Mouse (Mus musculus): ENCODE results near the gene Lce3e. TPM values are rescaled to one million over a fixed set of nuclear protein-coding genes. Genes with fewer than 3 reads are reported as not detected.

Gene Lce3e
- polyA plus RNA-seq, 1 experiment from 2014 or later = 1,461 TPM

GRCm38 (mm10) chr3:92978484-92978883, 11.6 kb downstream of the Lce3e start:
- DNase-seq (ENCODE audit: low spot score) (no peak), ATAC-seq (ENCODE audit: low FRiP score, low TSS enrichment) (peak; percentile 63; the same call in 1 of the 2 replicates)
- H3K27ac ChIP-seq (replicated peaks) = 0 out of 2 replicates have a peak overlapping the region, but pooled peaks have one; percentile 49
- 51% methylated on average over 2 of the region's 2 CpGs for WGBS
- H3K9me3 ChIP-seq (ENCODE audit: control insufficient read depth, low read length) = no peaks in the 10 kb centered on the region
- H3K27me3 ChIP-seq (ENCODE audit: control insufficient read depth, insufficient read depth, low read length) = no peaks in the 10 kb centered on the region
- TF ChIP-seq EP300 (optimal IDR thresholded peaks at IDR 0.05) (peak; percentile 63), CTCF (IDR thresholded peaks at IDR 0.05; ENCODE audit: low read depth) (no peak)
- no peaks in the 10 kb centered on the region for H3K4me1 ChIP-seq (replicated peaks; ENCODE audit: control insufficient read depth, insufficient read depth)
- no peak overlapping the region for H3K9ac ChIP-seq (ENCODE audit: low read length)
- H3K36me3 ChIP-seq (ENCODE audit: control insufficient read depth, insufficient read depth, low read length) = no peaks in the 10 kb centered on the region
- H3K4me2 ChIP-seq (replicated peaks; ENCODE audit: low read depth) = no peak overlapping the region
- no peak overlapping the region for H3K4me3 ChIP-seq (ENCODE audit: low read depth, low read length)

- no peak for DNase-seq (ENCODE audit: low spot score)
These were observed 25.1 kb downstream of the Lce3e start, which contains the start of gene Lce3f for GRCm38 (mm10) chr3:92991926-92992325. Lce3f (plus strand) TSS chr3:92992226.

GRCm38 (mm10) chr3:92998691-92999090, 31.8 kb downstream of the Lce3e start:
- DNase-seq (ENCODE audit: low spot score) (peak; percentile 67), ATAC-seq (ENCODE audit: low FRiP score, low TSS enrichment) (peak; percentile 72)
- Histone ChIP-seq H3K4me3 (ENCODE audit: low read depth, low read length) (no peak overlapping the region), H3K27me3 (ENCODE audit: control insufficient read depth, insufficient read depth, low read length) (no peaks in the 10 kb centered on the region), H3K9ac (ENCODE audit: low read length) (no peak overlapping the region), H3K4me2 (replicated peaks; ENCODE audit: low read depth) (no peak overlapping the region), H3K4me1 (replicated peaks; ENCODE audit: control insufficient read depth, insufficient read depth) (no peaks in the 10 kb centered on the region), H3K27ac (replicated peaks) (no peak overlapping the region), H3K9me3 (ENCODE audit: control insufficient read depth, low read length) (no peaks in the 10 kb centered on the region), H3K36me3 (ENCODE audit: control insufficient read depth, insufficient read depth, low read length) (no peaks in the 10 kb centered on the region)
- TF ChIP-seq EP300 (optimal IDR thresholded peaks at IDR 0.05) (no peak), CTCF (IDR thresholded peaks at IDR 0.05; ENCODE audit: low read depth) (peak; percentile 89)
- WGBS = 4% methylated on average over 7 of the region's 7 CpGs

More at GRCm38 (mm10) chr3:92991926-92992325, 25.1 kb downstream of the Lce3e start, which contains the start of gene Lce3f:
- no peaks in the 10 kb centered on the region for H3K9me3 ChIP-seq (ENCODE audit: control insufficient read depth, low read length)
- no peak within 1 kb of the TSS for H3K9ac ChIP-seq (ENCODE audit: low read length)
- no peaks in the 10 kb centered on the region for H3K27me3 ChIP-seq (ENCODE audit: control insufficient read depth, insufficient read depth, low read length)
- TF ChIP-seq CTCF (IDR thresholded peaks at IDR 0.05; ENCODE audit: low read depth) (no peak), EP300 (optimal IDR thresholded peaks at IDR 0.05) (no peak)
- no peak for ATAC-seq (ENCODE audit: low FRiP score, low TSS enrichment)
- H3K27ac ChIP-seq (replicated peaks) = no peak within 1 kb of the TSS
- no peaks in the 10 kb centered on the region for H3K36me3 ChIP-seq (ENCODE audit: control insufficient read depth, insufficient read depth, low read length)
- no peak within 1 kb of the TSS for H3K4me3 ChIP-seq (ENCODE audit: low read depth, low read length)
- no peaks in the 10 kb centered on the region for H3K4me1 ChIP-seq (replicated peaks; ENCODE audit: control insufficient read depth, insufficient read depth)
- H3K4me2 ChIP-seq (replicated peaks; ENCODE audit: low read depth) = no peak within 1 kb of the TSS

GRCm38 (mm10) chr3:93000621-93001020, 33.8 kb downstream of the Lce3e start:
- TF ChIP-seq EP300 (optimal IDR thresholded peaks at IDR 0.05) (no peak), CTCF (IDR thresholded peaks at IDR 0.05; ENCODE audit: low read depth) (peak; percentile 44)
- Histone ChIP-seq H3K4me2 (replicated peaks; ENCODE audit: low read depth) (no peak overlapping the region), H3K4me3 (ENCODE audit: low read depth, low read length) (no peak overlapping the region), H3K27ac (replicated peaks) (no peak overlapping the region), H3K4me1 (replicated peaks; ENCODE audit: control insufficient read depth, insufficient read depth) (no peaks in the 10 kb centered on the region), H3K9me3 (ENCODE audit: control insufficient read depth, low read length) (no peaks in the 10 kb centered on the region), H3K27me3 (ENCODE audit: control insufficient read depth, insufficient read depth, low read length) (no peaks in the 10 kb centered on the region), H3K36me3 (ENCODE audit: control insufficient read depth, insufficient read depth, low read length) (no peaks in the 10 kb centered on the region), H3K9ac (ENCODE audit: low read length) (no peak overlapping the region)
- 54% methylated on average over 3 of the region's 3 CpGs for WGBS
- ATAC-seq (ENCODE audit: low FRiP score, low TSS enrichment) (no peak), DNase-seq (ENCODE audit: low spot score) (no peak)

- H3K9ac ChIP-seq (ENCODE audit: low read length) = no peak overlapping the region
- H3K4me1 ChIP-seq (replicated peaks; ENCODE audit: control insufficient read depth, insufficient read depth) = no peaks in the 10 kb centered on the region
- ATAC-seq (ENCODE audit: low FRiP score, low TSS enrichment) = no peak
- no peak overlapping the region for H3K27ac ChIP-seq (replicated peaks)
- H3K9me3 ChIP-seq (ENCODE audit: control insufficient read depth, low read length) = no peaks in the 10 kb centered on the region
- 71% methylated on average over 4 of the region's 4 CpGs for WGBS
- no peak overlapping the region for H3K4me3 ChIP-seq (ENCODE audit: low read depth, low read length)
- TF ChIP-seq EP300 (optimal IDR thresholded peaks at IDR 0.05) (no peak), CTCF (IDR thresholded peaks at IDR 0.05; ENCODE audit: low read depth) (no peak)
- H3K36me3 ChIP-seq (ENCODE audit: control insufficient read depth, insufficient read depth, low read length) = no peaks in the 10 kb centered on the region
- DNase-seq (ENCODE audit: low spot score) = no peak
- H3K27me3 ChIP-seq (ENCODE audit: control insufficient read depth, insufficient read depth, low read length) = no peaks in the 10 kb centered on the region
- H3K4me2 ChIP-seq (replicated peaks; ENCODE audit: low read depth) = no peak overlapping the region
These were observed 36.0 kb downstream of the Lce3e start for GRCm38 (mm10) chr3:93002843-93003242.

GRCm38 (mm10) chr3:93014378-93014801, 47.5 kb downstream of the Lce3e start:
- Histone ChIP-seq H3K4me3 (ENCODE audit: low read depth, low read length) (peak overlapping the region; percentile 50), H3K36me3 (ENCODE audit: control insufficient read depth, insufficient read depth, low read length) (no peaks in the 10 kb centered on the region), H3K27ac (replicated peaks) (no peak overlapping the region; the same call in 1 of the 2 replicates), H3K4me2 (replicated peaks; ENCODE audit: low read depth) (peak overlapping the region; percentile 83), H3K4me1 (replicated peaks; ENCODE audit: control insufficient read depth, insufficient read depth) (no peaks in the 10 kb centered on the region), H3K9me3 (ENCODE audit: control insufficient read depth, low read length) (no peaks in the 10 kb centered on the region), H3K9ac (ENCODE audit: low read length) (peak overlapping the region; percentile 53), H3K27me3 (ENCODE audit: control insufficient read depth, insufficient read depth, low read length) (no peaks in the 10 kb centered on the region)
- DNase-seq (ENCODE audit: low spot score) = peak; percentile 54
- WGBS = under 1% methylated on average over 24 of the region's 24 CpGs
- ATAC-seq (ENCODE audit: low FRiP score, low TSS enrichment) = peak; percentile 57; the same call in 1 of the 2 replicates
- no peak for TF ChIP-seq CTCF (IDR thresholded peaks at IDR 0.05; ENCODE audit: low read depth)
- no peak for TF ChIP-seq EP300 (optimal IDR thresholded peaks at IDR 0.05)

Data from stomach, postnatal 0 days (tissue).